Mouse (Mus musculus) gastrocnemius, postnatal 25 days (tissue): Measurements from ENCODE around the gene Olfr1413. TPM values are rescaled to one million over a fixed set of nuclear protein-coding genes. Genes with fewer than 3 reads are reported as not detected.

ENCODE experiments used
- DNase-seq: peaks from one replicate; pipeline ENCODE4 v3.0.0; 2022
- long read RNA-seq, 2 experiments: library from polyadenylated mRNA; stranded (forward); transcript quantifications; one replicate each; pipeline ENCODE4 v2.0.0; 2021
- total RNA-seq, 2 experiments: library from RNA; stranded (reverse); gene quantifications; 1 replicate in 1 of 2; 2 replicates in 1 of 2; pipeline ENCODE4 v1.2.3; 2021

Gene Olfr1413
- total RNA-seq: not detected
- long read RNA-seq, experiment 1: 0 reads
- long read RNA-seq, experiment 2: 0 reads

DNA sequence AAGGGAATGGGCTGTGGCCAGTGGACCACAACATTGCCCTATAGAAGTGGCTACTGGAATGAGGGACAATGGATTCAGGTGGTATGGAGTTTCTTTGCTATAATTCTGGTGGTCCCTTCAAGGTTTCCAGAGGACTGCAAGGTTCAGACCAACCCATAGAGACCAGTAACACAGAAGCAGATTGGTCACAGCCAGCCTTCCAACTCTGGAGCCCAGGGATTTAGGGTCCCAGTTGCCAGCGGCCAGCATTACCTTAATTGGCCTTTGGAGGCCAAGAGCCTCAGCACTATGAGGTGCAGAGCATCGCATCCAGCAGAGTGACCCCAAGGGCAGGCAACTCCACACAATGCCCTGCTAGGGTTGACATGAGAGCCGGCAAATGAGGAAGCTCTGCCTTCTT, at the start of gene Olfr1413:
Olfr1413 (plus strand) TSS at position 301 of the 400 bp plus-strand sequence.
- DNase-seq: no peak

DNA sequence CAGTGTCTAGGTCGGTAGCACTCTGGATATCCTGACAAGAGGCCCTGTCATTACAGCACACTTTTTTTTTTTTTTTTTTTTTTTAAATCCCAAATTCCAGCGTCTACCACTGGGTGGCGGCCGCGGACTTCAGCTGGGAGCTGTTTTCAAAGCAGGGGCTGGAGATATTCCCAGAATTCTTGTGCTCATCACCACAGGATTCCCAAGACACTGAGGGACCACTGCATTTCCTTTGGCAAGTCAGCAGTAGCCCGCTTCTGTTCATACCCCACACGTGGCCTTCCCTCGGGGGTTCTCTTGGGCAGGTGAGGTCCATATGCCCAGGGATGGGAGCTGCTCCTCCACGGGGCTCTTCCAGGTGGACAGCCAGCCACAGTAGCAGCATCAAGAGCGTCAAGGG, 49.7 kb upstream of the Olfr1413 start:
- no peak for DNase-seq

- DNase-seq: no peak
These were observed 47.4 kb upstream of the Olfr1413 start for GRCm38 (mm10) chr1:92523764-92524163.

GRCm38 (mm10) chr1:92536972-92537371, 34.1 kb upstream of the Olfr1413 start:
- DNase-seq: no peak

DNA sequence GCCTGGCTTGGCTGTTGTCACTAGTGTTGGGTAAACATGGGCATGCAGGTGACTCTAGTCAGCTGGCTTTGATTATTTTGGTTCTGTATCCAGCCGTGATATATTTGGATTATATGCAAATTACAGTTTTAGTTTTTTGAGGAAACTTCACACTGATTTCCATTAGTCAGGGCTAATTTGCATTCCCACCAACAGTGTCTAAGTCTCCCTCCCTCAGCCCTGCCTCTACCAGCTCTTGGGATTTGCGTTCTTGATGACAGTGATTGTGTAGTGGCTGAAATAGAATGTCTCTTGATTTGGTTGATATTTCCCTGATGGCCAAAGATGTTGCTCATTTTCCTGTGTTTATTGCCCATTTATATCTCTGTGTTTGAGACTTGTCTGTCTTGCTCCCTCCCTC, 32.1 kb upstream of the Olfr1413 start:
- no peak for DNase-seq

DNA sequence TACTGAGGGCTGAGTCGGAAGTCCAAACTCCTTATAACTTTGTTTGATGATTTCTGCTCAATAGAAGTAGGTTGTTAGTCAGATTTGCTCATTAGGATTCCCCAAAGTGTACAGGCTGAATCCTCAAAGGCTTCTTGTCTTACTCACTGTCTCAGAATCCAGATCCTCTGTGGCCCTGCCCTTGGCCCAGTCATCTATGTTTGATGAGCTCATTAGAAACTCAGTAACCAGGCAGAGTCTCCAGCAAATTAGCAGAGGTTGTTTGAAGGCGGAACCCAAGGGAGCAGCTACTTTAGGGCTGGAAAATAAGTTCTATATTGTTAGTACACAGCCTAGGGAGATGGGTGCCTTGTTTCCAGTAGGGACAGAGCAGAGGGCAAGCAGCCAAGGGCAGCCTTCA, 25.2 kb upstream of the Olfr1413 start:
- DNase-seq: no peak

GRCm38 (mm10) chr1:92585479-92585878, 14.4 kb downstream of the Olfr1413 start, which contains the start of gene Olfr1412:
Gene Olfr1412 (plus strand): TSS chr1:92585779.
- no peak for DNase-seq

GRCm38 (mm10) chr1:92594111-92594510, 23.0 kb downstream of the Olfr1413 start, which contains the start of gene Olfr1411:
Gene Olfr1411 (plus strand): TSS chr1:92594411.
- no peak for DNase-seq

- no peak for DNase-seq
These were observed 24.9 kb downstream of the Olfr1413 start for GRCm38 (mm10) chr1:92596019-92596418.

DNA sequence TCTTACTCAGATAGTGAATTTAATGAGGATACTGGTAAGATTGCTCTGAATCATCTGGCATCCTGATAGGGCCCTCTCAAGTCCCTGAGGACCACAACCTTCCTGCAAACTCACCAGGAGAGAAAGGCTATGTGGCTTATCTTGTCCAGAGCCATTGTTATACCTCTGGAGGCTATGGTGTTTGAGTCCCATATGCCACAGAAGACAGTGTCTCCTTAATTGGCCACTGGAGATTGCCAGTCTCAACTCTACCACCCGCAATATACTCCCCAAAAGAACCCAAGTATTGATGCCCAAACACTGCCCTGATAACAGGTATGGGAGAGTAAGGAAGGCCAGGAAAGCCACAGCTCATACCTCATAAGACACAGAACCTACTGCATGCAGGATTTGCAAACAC, 34.4 kb downstream of the Olfr1413 start, which contains the start of gene Olfr1410:
Olfr1410 (plus strand) TSS at position 301 of the 400 bp plus-strand sequence.
- no peak for DNase-seq

- no peak for DNase-seq
These were observed 36.6 kb downstream of the Olfr1413 start for GRCm38 (mm10) chr1:92607711-92608110.

GRCm38 (mm10) chr1:92611008-92611407, 39.9 kb downstream of the Olfr1413 start:
- no peak for DNase-seq

DNA sequence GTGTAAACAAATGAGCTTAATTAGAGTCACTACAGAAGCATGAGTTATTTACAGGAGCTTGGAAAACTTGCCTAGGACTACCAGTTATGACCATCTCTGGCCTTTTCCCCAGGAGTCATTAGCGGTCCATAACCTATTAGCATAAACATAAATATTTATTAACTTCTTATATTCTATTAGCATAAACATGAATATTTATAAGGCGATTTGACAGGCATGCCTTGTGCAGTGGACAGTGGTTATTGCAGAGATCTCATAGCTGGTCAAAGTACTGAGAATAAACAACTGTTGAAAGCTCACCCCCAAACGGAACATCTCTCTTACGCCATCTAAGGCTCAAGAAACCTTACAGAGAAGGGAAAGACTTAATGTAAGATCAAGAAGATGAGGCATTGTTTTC, 42.1 kb downstream of the Olfr1413 start:
- DNase-seq: no peak

DNA sequence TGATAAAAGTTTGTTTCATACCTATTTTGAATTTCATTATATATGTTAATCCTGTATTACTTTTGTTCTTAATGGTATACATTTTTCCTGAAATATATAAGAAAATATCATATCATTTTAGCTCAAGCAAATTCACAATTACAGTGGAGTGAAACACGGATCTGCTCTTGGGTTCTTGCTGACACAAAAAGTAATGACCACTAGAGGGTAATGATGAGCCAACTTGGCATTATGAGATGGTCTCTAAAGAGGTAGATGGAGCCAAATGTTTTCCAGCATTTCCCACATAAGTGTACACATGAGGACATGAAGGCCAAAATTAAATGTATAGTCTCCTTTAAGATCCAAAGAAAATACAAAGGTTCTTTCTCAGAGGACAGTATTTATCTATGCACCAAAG, 43.4 kb downstream of the Olfr1413 start:
- DNase-seq: no peak

DNA sequence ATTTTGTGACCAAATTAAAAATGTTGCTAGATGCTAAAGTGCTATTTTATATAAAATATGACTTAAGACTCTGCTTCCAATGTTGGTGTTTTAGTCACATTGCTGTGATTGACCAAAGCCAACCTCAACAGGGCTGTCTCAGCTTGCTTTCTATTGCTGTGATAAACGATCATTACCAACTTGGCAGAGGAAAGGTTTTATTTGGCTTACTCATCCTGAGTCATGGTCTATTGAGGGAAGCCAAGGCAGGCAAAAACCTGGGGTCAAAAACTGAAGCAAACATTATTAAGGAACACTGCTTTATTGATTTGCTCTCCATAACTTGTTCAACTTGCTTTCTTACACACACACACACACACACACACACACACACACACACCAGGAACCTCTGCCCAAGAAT, 44.9 kb downstream of the Olfr1413 start:
- DNase-seq: no peak

DNA sequence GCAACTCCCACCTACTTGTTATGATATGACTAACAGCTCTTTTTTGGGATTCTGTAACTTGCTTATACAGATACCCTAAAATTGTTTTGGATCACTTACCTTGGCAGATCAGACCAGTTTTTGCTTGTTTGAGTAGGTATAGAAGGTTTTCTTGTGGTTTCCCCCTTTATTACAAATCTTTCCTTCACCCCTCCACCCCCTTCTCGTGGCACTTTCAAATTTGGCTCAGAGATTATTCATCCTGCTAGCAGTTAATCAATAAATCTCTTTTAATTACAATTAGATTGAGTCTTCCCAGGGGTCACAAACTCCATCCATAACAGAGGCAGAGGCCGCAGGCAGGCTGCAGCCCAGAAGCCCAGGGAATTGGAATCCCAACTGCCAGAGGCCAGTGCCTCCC, 46.4 kb downstream of the Olfr1413 start, which contains the start of gene Olfr12:
Olfr12 (plus strand) TSS at position 301 of the 400 bp plus-strand sequence.
- no peak for DNase-seq

DNA sequence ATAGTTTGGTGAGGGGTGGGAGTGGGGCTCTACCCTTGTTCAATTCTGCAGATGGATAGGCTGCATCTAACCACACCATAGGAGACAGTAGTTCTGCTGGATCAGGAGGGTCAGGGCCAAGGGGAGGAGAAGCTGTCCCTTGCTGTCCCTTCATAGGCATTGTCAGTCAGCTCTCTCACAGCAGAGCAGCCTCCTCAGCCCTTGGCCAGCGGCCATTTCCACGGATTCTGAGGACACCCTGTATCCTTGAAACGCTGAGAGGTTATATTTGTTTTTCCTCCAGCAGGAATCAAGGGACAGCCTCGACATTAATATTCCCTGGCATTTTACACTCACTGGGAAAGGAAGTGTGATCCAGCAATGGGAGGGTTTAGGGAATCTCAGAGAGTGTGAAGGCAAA, 47.2 kb downstream of the Olfr1413 start:
- DNase-seq: no peak

Other genes with a start within 250 kb of the Olfr1413 start
- gene Ndufa10, start 97.5 kb upstream of the Olfr1413 start, total RNA-seq: 100 to 1,000 TPM; 458 to 459 TPM
- not detected for gene Olfr1416, start 86.2 kb upstream of the Olfr1413 start, total RNA-seq
- not detected for gene Olfr1415, start 75.2 kb upstream of the Olfr1413 start, total RNA-seq
- not detected for gene Olfr1414, start 52.7 kb upstream of the Olfr1413 start, total RNA-seq
- not detected for gene Olfr1412, start 14.5 kb downstream of the Olfr1413 start, total RNA-seq
- gene Olfr1411, start 23.1 kb downstream of the Olfr1413 start, total RNA-seq: not detected
- gene Olfr1410, start 34.5 kb downstream of the Olfr1413 start, total RNA-seq: not detected
- gene Olfr12, start 46.5 kb downstream of the Olfr1413 start, total RNA-seq: not detected
- gene Cops9, start 70.7 kb downstream of the Olfr1413 start, total RNA-seq: 100 to 1,000 TPM; 187 to 194 TPM
- gene Otos, start 77.5 kb downstream of the Olfr1413 start, total RNA-seq: not detected